Mouse (Mus musculus) spleen, adult 2 months (tissue): ENCODE data around the gene Mapk6. TPM values are rescaled to one million over a fixed set of nuclear protein-coding genes. Genes with fewer than 3 reads are reported as not detected.

ENCODE experiments used
- DNase-seq, 2 experiments: peaks; one replicate each; pipeline versions ENCODE4 v3.0.0 to v3.0.0-alpha.2; 2012 to 2021; ENCODE audit warnings: low spot score in 2 of 2, low read depth in 1 of 2
- H3K27ac ChIP-seq: fragments of 200-500 bp; 2 replicates; pipeline ENCODE4 v1.5.1; 2012; ENCODE audit warnings: low read length, inconsistent platforms; ENCODE audit not compliant: insufficient read depth
- H3K27me3 ChIP-seq: fragments of 200-500 bp; 2 replicates; pipeline ENCODE4 v1.6.1; 2012; ENCODE audit warnings: mild to moderate bottlenecking, moderate library complexity, low read length, inconsistent platforms; ENCODE audit not compliant: control insufficient read depth, insufficient read depth
- H3K36me3 ChIP-seq: fragments of 200-500 bp; 2 replicates; pipeline ENCODE4 v1.6.1; 2012; ENCODE audit warnings: mild to moderate bottlenecking, low read length, inconsistent platforms; ENCODE audit not compliant: control insufficient read depth, insufficient read depth
- H3K4me1 ChIP-seq: fragments of 200-500 bp; 2 replicates; pipeline ENCODE4 v1.6.1; 2011; ENCODE audit warnings: inconsistent platforms; ENCODE audit not compliant: control insufficient read depth, insufficient read depth, insufficient read length
- H3K4me3 ChIP-seq: fragments of 200-500 bp; 2 replicates; pipeline ENCODE4 v1.5.1; 2011; ENCODE audit warnings: mild to moderate bottlenecking, inconsistent platforms; ENCODE audit not compliant: insufficient read depth, insufficient read length; ENCODE audit errors: extremely low read depth
- CTCF ChIP-seq: fragments of 200-500 bp; IDR thresholded peaks from 2 replicates; pipeline ENCODE4 v1.5.1; 2011; ENCODE audit warnings: mild to moderate bottlenecking, inconsistent platforms; ENCODE audit not compliant: insufficient read depth, insufficient read length, insufficient replicate concordance; ENCODE audit errors: extremely low read depth
- POLR2A ChIP-seq: fragments of 200-500 bp; IDR thresholded peaks from 2 replicates; pipeline ENCODE4 v1.6.1; 2011; ENCODE audit warnings: low read depth, low read length, inconsistent platforms
- WGBS: fragments of 180-500 bp; shearing (Covaris S2); methylation state at CpG from one replicate; pipeline ENCODE4 v1.1.7; 2018; 5-methylcytosine and 5-hydroxymethylcytosine counted together
- polyA plus RNA-seq: library from polyadenylated mRNA; depleted of rRNA; stranded (reverse); fragments of >200 nt; gene quantifications from 2 replicates; pipeline ENCODE4 v1.2.3, GENCODE M21; 2012

The Mapk6 gene
- polyA plus RNA-seq, 1 experiment: 11.4 TPM

- H3K27ac ChIP-seq: no peak overlapping the region
- no peak for DNase-seq
- no peaks in the 10 kb centered on the region for H3K27me3 ChIP-seq
- TF ChIP-seq POLR2A (no peak), CTCF (no peak)
- H3K36me3 ChIP-seq: no peaks in the 10 kb centered on the region
- H3K4me3 ChIP-seq: no peak overlapping the region
- 83% methylated on average over 7 of the region's 7 CpGs for WGBS
- H3K4me1 ChIP-seq: no peaks in the 10 kb centered on the region
Measured at GRCm38 (mm10) chr9:75425796-75426391, 16.1 kb upstream of the Mapk6 start.

- no peak overlapping the region for H3K27ac ChIP-seq
- 87% methylated on average over 6 of the region's 6 CpGs for WGBS
- no peak for DNase-seq
- no peak for TF ChIP-seq POLR2A
- no peaks in the 10 kb centered on the region for H3K27me3 ChIP-seq
- no peak overlapping the region for H3K4me3 ChIP-seq
- H3K36me3 ChIP-seq: no peaks in the 10 kb centered on the region
- H3K4me1 ChIP-seq: no peaks in the 10 kb centered on the region
Measured at GRCm38 (mm10) chr9:75424358-75425150, 14.7 kb upstream of the Mapk6 start.

GRCm38 (mm10) chr9:75423683-75424082, 13.9 kb upstream of the Mapk6 start:
- no peak for DNase-seq
- 80% methylated on average over 5 of the region's 5 CpGs for WGBS
- H3K36me3 ChIP-seq: no peaks in the 10 kb centered on the region
- no peak for TF ChIP-seq CTCF
- no peak for TF ChIP-seq POLR2A
- H3K4me1 ChIP-seq: no peaks in the 10 kb centered on the region
- no peaks in the 10 kb centered on the region for H3K27me3 ChIP-seq
- H3K27ac ChIP-seq: no peak overlapping the region
- H3K4me3 ChIP-seq: no peak overlapping the region

DNA sequence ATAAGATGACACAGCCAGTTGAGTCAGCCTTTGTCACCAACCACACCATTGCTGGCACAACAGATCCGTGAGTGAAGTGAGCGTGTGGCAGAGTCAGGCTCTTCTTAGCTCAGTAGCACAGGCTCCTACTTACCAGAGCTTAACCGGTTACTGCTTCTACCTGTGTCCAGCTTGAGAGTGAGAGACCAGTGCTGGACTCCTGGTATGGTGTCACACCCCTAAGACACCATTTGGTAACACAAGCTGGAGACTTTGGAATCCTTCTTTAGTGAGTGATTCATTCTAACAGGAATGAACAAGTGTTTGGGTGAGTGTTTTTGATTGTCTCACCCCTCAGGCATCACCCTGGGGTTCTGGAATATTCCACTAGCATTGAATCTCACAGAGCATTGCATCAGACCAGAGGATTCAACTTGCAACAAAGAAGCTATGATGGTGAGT, 12.5 kb upstream of the Mapk6 start:
- no peak for TF ChIP-seq POLR2A
- H3K4me1 ChIP-seq: no peaks in the 10 kb centered on the region
- H3K27ac ChIP-seq: no peak overlapping the region
- no peak for DNase-seq
- WGBS: 96% methylated on average over 3 of the region's 3 CpGs
- H3K36me3 ChIP-seq: no peaks in the 10 kb centered on the region
- no peaks in the 10 kb centered on the region for H3K27me3 ChIP-seq
- no peak overlapping the region for H3K4me3 ChIP-seq

DNA sequence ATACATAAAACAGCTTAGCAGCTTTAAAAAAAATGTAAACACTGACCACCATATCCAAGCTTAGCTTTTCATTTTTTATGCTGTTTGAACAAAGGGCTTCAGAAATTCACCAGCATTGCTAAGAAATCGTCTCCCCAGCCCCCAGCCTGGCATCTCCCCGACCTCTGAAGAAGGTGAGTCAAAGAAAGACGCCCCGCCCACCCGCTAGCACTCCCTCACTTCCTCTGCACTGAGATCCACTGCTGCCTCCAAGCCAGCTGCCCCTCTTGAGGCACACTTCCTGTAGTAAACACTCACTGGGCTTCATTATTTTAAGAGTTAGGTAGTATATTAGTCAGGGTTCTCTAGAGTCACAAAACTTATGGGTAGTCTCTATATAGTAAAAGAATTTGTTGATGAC, 4.4 kb upstream of the Mapk6 start:
- Histone ChIP-seq H3K36me3 (no peaks in the 10 kb centered on the region), H3K4me1 (peaks cover 29% of the 10 kb centered on the region; the same call in 1 of the 2 replicates), H3K27me3 (no peaks in the 10 kb centered on the region), H3K27ac (no peak overlapping the region), H3K4me3 (no peak overlapping the region)
- peak in 1 of 2 experiments; percentile 58 for DNase-seq
- 3% methylated on average over 5 of the region's 5 CpGs for WGBS
- TF ChIP-seq POLR2A (no peak), CTCF (no peak)

DNA sequence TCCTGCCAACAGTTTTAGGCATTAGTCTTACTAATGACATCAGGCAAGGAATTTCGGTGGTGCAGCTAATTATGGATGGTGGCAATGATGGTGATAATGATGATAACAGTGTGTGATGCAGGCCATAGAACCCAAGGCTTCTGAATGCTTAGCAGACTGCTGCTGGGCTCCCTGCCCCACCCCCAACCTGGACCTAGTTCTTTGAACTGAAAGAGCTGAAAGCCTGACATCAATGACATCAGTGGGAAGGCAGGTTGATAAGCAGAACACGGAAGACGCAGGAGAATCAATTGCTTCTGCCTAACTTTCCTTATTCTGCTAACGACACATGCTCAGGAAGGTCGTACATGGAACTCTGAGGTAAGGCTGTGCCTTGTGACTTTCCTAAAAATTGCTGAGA, 3.4 kb upstream of the Mapk6 start:
- 75% methylated on average over 5 of the region's 5 CpGs for WGBS

GRCm38 (mm10) chr9:75411584-75411983, 1.8 kb upstream of the Mapk6 start:
- no peaks in the 10 kb centered on the region for H3K36me3 ChIP-seq
- TF ChIP-seq POLR2A: no peak
- TF ChIP-seq CTCF: no peak
- 22% methylated on average over 9 of the region's 9 CpGs for WGBS
- no peak overlapping the region for H3K4me3 ChIP-seq
- DNase-seq: no peak
- peak overlapping the region; percentile 6 for H3K27ac ChIP-seq
- H3K4me1 ChIP-seq: peaks cover 29% of the 10 kb centered on the region; the same call in 1 of the 2 replicates
- no peaks in the 10 kb centered on the region for H3K27me3 ChIP-seq

More for the DNA sequence above, 3.4 kb upstream of the Mapk6 start:
- Histone ChIP-seq H3K27ac (peak overlapping the region; percentile 26), H3K36me3 (no peaks in the 10 kb centered on the region), H3K4me3 (no peak overlapping the region), H3K27me3 (no peaks in the 10 kb centered on the region), H3K4me1 (peaks cover 29% of the 10 kb centered on the region; the same call in 1 of the 2 replicates)
- no peak for DNase-seq
- TF ChIP-seq CTCF (no peak), POLR2A (no peak)
